Mouse (Mus musculus) liver, embryonic 15.5 days (tissue): ENCODE data around the gene Hspg2. TPM values are rescaled to one million over a fixed set of nuclear protein-coding genes. Genes with fewer than 3 reads are reported as not detected.

Source experiments
- ATAC-seq: fragments of 200-750 bp; cut with Nextera tagmentation; 2 replicates; pipeline ENCODE4 v1.8.0; 2017; ENCODE audit warnings: moderate number of reproducible peaks, mild to moderate bottlenecking, moderate library complexity; ENCODE audit not compliant: insufficient read depth
- H3K27ac ChIP-seq: fragments of 300-500 bp; sonication (generic); replicated peaks from 2 replicates; pipeline ENCODE4 v1.5.1; 2015; ENCODE audit warnings: mild to moderate bottlenecking, inconsistent platforms
- H3K27me3 ChIP-seq: fragments of 300-500 bp; sonication (generic); 2 replicates; pipeline ENCODE4 v1.6.1; 2015; ENCODE audit warnings: mild to moderate bottlenecking, inconsistent platforms
- H3K36me3 ChIP-seq: fragments of 300-500 bp; sonication (generic); replicated peaks from 2 replicates; pipeline ENCODE4 v1.6.1; 2015; ENCODE audit warnings: moderate library complexity, mild to moderate bottlenecking, inconsistent platforms
- H3K4me1 ChIP-seq: fragments of 300-500 bp; sonication (generic); replicated peaks from 2 replicates; pipeline ENCODE4 v1.6.1; 2015; ENCODE audit warnings: inconsistent platforms
- H3K4me2 ChIP-seq: fragments of 300-500 bp; sonication (generic); 2 replicates; pipeline ENCODE4 v1.6.1; 2015; ENCODE audit warnings: moderate library complexity, mild to moderate bottlenecking, inconsistent platforms
- H3K4me3 ChIP-seq: fragments of 300-500 bp; sonication (generic); replicated peaks from 2 replicates; pipeline ENCODE4 v1.5.1; 2015; ENCODE audit warnings: mild to moderate bottlenecking, inconsistent platforms
- H3K9ac ChIP-seq: fragments of 300-500 bp; sonication (generic); 2 replicates; pipeline ENCODE4 v1.6.1; 2015; ENCODE audit warnings: moderate library complexity, mild to moderate bottlenecking, inconsistent platforms
- H3K9me3 ChIP-seq: fragments of 300-500 bp; sonication (generic); replicated peaks from 2 replicates; pipeline ENCODE4 v1.6.1; 2016; ENCODE audit warnings: inconsistent platforms
- WGBS: fragments of 180-500 bp; shearing (Covaris S2); methylation state at CpG from one replicate; pipeline ENCODE4 v1.1.7; 2015; ENCODE audit warnings: mixed read lengths; ENCODE audit not compliant: insufficient replicate concordance; 5-methylcytosine and 5-hydroxymethylcytosine counted together
- polyA plus RNA-seq: library from polyadenylated mRNA; unstranded; fragments of >200 nt; fragmentation: Nextera tagmentation; extraction: Ambion mirVana; gene quantifications from 2 replicates; pipeline ENCODE4 v1.2.1, GENCODE M21; 2015

Gene Hspg2
- polyA plus RNA-seq, 1 experiment from 2014 or later: 3.9 TPM

- Histone ChIP-seq H3K4me3 (no peak overlapping the region), H3K27ac (no peak overlapping the region), H3K36me3 (peaks cover 8% of the 10 kb centered on the region; the same call in 1 of the 2 replicates), H3K9ac (no peak overlapping the region), H3K4me1 (peaks cover 6% of the 10 kb centered on the region; the same call in 1 of the 2 replicates), H3K27me3 (no peaks in the 10 kb centered on the region), H3K9me3 (no peaks in the 10 kb centered on the region), H3K4me2 (no peak overlapping the region)
- 51% methylated on average over 14 of the region's 14 CpGs for WGBS
- ATAC-seq: peak; percentile 36
Observed at GRCm38 (mm10) chr4:137540356-137540755, 71.8 kb downstream of the Hspg2 start.

GRCm38 (mm10) chr4:137542968-137543367 is 74.4 kb downstream of the Hspg2 start:
- H3K36me3 ChIP-seq: peaks cover 14% of the 10 kb centered on the region; the same call in 1 of the 2 replicates

GRCm38 (mm10) chr4:137545568-137545967 is 77.0 kb downstream of the Hspg2 start:
- Histone ChIP-seq H3K4me2 (no peak overlapping the region), H3K36me3 (peaks cover 14% of the 10 kb centered on the region; the same call in 1 of the 2 replicates), H3K4me3 (no peak overlapping the region), H3K9ac (no peak overlapping the region), H3K9me3 (no peaks in the 10 kb centered on the region), H3K4me1 (peaks cover 3% of the 10 kb centered on the region; the same call in 1 of the 2 replicates), H3K27me3 (no peaks in the 10 kb centered on the region), H3K27ac (no peak overlapping the region)
- 76% methylated on average over 9 of the region's 9 CpGs for WGBS
- ATAC-seq: no peak

More at GRCm38 (mm10) chr4:137542968-137543367, 74.4 kb downstream of the Hspg2 start:
- H3K9ac ChIP-seq: no peak overlapping the region
- no peak overlapping the region for H3K4me2 ChIP-seq
- no peak overlapping the region for H3K27ac ChIP-seq
- no peak for ATAC-seq
- no peaks in the 10 kb centered on the region for H3K27me3 ChIP-seq
- 57% methylated on average over 10 of the region's 10 CpGs for WGBS
- H3K9me3 ChIP-seq: no peaks in the 10 kb centered on the region
- H3K4me1 ChIP-seq: peaks cover 6% of the 10 kb centered on the region; the same call in 1 of the 2 replicates
- H3K4me3 ChIP-seq: no peak overlapping the region

- no peak for ATAC-seq
- H3K9ac ChIP-seq: no peak overlapping the region
- H3K27ac ChIP-seq: no peak overlapping the region
- H3K27me3 ChIP-seq: no peaks in the 10 kb centered on the region
- 51% methylated on average over 5 of the region's 5 CpGs for WGBS
- H3K4me1 ChIP-seq: no peaks in the 10 kb centered on the region; the same call in 1 of the 2 replicates
- H3K36me3 ChIP-seq: peaks cover 14% of the 10 kb centered on the region; the same call in 1 of the 2 replicates
- no peak overlapping the region for H3K4me2 ChIP-seq
- no peaks in the 10 kb centered on the region for H3K9me3 ChIP-seq
- no peak overlapping the region for H3K4me3 ChIP-seq
Observed at GRCm38 (mm10) chr4:137546003-137546525, 77.5 kb downstream of the Hspg2 start.

GRCm38 (mm10) chr4:137553466-137553865 is 84.9 kb downstream of the Hspg2 start:
- peaks cover 14% of the 10 kb centered on the region; the same call in 1 of the 2 replicates for H3K36me3 ChIP-seq
- WGBS: 84% methylated on average over 17 of the region's 17 CpGs
- no peak overlapping the region for H3K27ac ChIP-seq
- H3K4me2 ChIP-seq: no peak overlapping the region
- H3K9me3 ChIP-seq: no peaks in the 10 kb centered on the region
- H3K9ac ChIP-seq: no peak overlapping the region
- no peaks in the 10 kb centered on the region for H3K4me1 ChIP-seq
- H3K27me3 ChIP-seq: no peaks in the 10 kb centered on the region
- no peak for ATAC-seq
- no peak overlapping the region for H3K4me3 ChIP-seq

GRCm38 (mm10) chr4:137556673-137557210 is 88.2 kb downstream of the Hspg2 start:
- Histone ChIP-seq H3K9ac (no peak overlapping the region), H3K36me3 (0 out of 2 replicates have a peak, but pooled peaks cover 16% of the 10 kb centered on the region), H3K4me2 (no peak overlapping the region), H3K4me1 (no peaks in the 10 kb centered on the region), H3K9me3 (no peaks in the 10 kb centered on the region), H3K27me3 (no peaks in the 10 kb centered on the region), H3K4me3 (no peak overlapping the region), H3K27ac (no peak overlapping the region)
- no peak for ATAC-seq
- 78% methylated on average over 16 of the region's 16 CpGs for WGBS

- H3K27me3 ChIP-seq: no peaks in the 10 kb centered on the region
- no peak for ATAC-seq
- WGBS: 78% methylated on average over 9 of the region's 9 CpGs
- no peaks in the 10 kb centered on the region for H3K9me3 ChIP-seq
- no peak overlapping the region for H3K4me2 ChIP-seq
- H3K36me3 ChIP-seq: peaks cover 6% of the 10 kb centered on the region; the same call in 1 of the 2 replicates
- H3K4me3 ChIP-seq: no peak overlapping the region
- H3K27ac ChIP-seq: no peak overlapping the region
- no peak overlapping the region for H3K9ac ChIP-seq
- H3K4me1 ChIP-seq: no peaks in the 10 kb centered on the region
Observed at GRCm38 (mm10) chr4:137569873-137570272, 101.3 kb downstream of the Hspg2 start.

GRCm38 (mm10) chr4:137574469-137574868 is 105.9 kb downstream of the Hspg2 start, which contains the start of gene Ldlrad2:
Ldlrad2 (minus strand) TSS chr4:137574569.
- H3K27ac ChIP-seq: no peak within 1 kb of the TSS
- 0 out of 2 replicates have a peak, but pooled peaks cover 5% of the 10 kb centered on the region for H3K4me1 ChIP-seq
- H3K9me3 ChIP-seq: no peaks in the 10 kb centered on the region
- WGBS: 74% methylated on average over 10 of the region's 10 CpGs
- ATAC-seq: no peak
- no peak within 1 kb of the TSS for H3K9ac ChIP-seq
- H3K27me3 ChIP-seq: peaks cover 23% of the 10 kb centered on the region
- no peak within 1 kb of the TSS for H3K4me3 ChIP-seq
- no peak within 1 kb of the TSS for H3K4me2 ChIP-seq
- H3K36me3 ChIP-seq: 0 out of 2 replicates have a peak, but pooled peaks cover under 1% of the 10 kb centered on the region

- no peak for ATAC-seq
- peaks cover 32% of the 10 kb centered on the region for H3K27me3 ChIP-seq
- no peak overlapping the region for H3K4me3 ChIP-seq
- WGBS: 84% methylated on average over 12 of the region's 12 CpGs
- H3K4me2 ChIP-seq: no peak overlapping the region
- no peak overlapping the region for H3K9ac ChIP-seq
- H3K9me3 ChIP-seq: no peaks in the 10 kb centered on the region
- H3K36me3 ChIP-seq: no peaks in the 10 kb centered on the region
- H3K27ac ChIP-seq: no peak overlapping the region
- 0 out of 2 replicates have a peak, but pooled peaks cover 5% of the 10 kb centered on the region for H3K4me1 ChIP-seq
Observed at GRCm38 (mm10) chr4:137577486-137577885, 108.9 kb downstream of the Hspg2 start.

- Histone ChIP-seq H3K27me3 (peaks cover 32% of the 10 kb centered on the region), H3K27ac (no peak overlapping the region), H3K4me2 (peak overlapping the region; percentile 47), H3K9ac (no peak overlapping the region), H3K4me1 (0 out of 2 replicates have a peak, but pooled peaks cover 5% of the 10 kb centered on the region), H3K4me3 (peak overlapping the region; percentile 4; the same call in 1 of the 2 replicates), H3K9me3 (no peaks in the 10 kb centered on the region), H3K36me3 (no peaks in the 10 kb centered on the region)
- 5% methylated on average over 39 of the region's 39 CpGs for WGBS
- ATAC-seq: no peak
Observed at GRCm38 (mm10) chr4:137578181-137578845, 109.7 kb downstream of the Hspg2 start.

GRCm38 (mm10) chr4:137579789-137580188 is 111.2 kb downstream of the Hspg2 start:
- Histone ChIP-seq H3K4me1 (0 out of 2 replicates have a peak, but pooled peaks cover 5% of the 10 kb centered on the region), H3K9ac (no peak overlapping the region), H3K27ac (no peak overlapping the region), H3K9me3 (no peaks in the 10 kb centered on the region), H3K4me3 (no peak overlapping the region), H3K27me3 (peaks cover 32% of the 10 kb centered on the region), H3K4me2 (no peak overlapping the region), H3K36me3 (no peaks in the 10 kb centered on the region)
- WGBS: 27% methylated on average over 4 of the region's 4 CpGs
- ATAC-seq: no peak
